Mouse (Mus musculus): ENCODE results near the gene Kcnh1. TPM values are rescaled to one million over a fixed set of nuclear protein-coding genes. Genes with fewer than 3 reads are reported as not detected.

Kcnh1 gene
- polyA plus RNA-seq, 2 experiments from 2014 or later: 0.19 TPM; not detected in 1

DNA sequence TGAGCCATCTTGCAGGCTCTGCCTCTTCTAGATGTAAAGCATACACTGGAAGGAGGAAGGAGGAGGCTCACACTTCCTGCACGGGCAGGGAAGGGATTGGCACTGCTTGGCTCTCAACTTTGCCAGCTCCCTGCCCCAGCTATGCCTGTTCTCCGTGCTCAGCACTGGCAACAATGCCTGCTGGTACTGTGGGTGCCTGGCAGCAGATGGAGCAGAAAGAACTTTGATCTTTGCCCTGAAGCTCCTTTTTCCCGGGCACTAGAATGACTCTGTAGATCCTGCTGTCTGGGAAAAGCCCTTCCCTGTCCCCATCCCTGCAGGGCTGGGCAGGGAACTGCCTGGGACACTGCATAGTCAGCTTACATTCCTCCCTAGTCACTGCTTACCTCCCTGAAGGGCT is 225.2 kb downstream of the Kcnh1 start:
- ATAC-seq: no peak

DNA sequence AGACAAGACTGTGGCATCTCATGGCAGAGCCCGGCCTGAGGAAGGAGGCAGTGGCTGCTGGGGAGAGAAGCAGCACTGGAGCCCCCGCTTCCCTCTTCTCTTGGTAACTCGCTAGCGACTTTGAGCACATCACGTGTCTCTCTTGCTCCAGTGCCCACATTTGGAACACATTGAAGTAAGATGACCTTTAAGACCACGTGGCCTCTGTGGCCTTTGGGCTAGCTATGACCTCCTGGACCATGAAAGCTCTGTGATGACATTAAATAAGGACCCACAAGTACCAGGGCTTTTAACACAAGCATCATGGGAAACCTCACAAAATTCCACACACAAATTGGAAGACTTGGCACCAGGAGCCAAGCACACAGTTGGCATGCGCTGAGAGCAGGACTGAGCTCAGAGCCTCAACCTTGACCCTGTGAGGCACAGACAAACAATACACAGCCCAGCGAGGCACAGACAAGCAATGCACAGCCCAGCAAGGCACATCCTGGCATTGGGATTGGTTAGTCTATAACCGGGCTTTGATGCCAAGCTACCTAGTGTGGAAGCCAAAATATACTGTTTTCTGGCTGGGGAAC is 225.8 kb downstream of the Kcnh1 start:
- ATAC-seq: no peak

DNA sequence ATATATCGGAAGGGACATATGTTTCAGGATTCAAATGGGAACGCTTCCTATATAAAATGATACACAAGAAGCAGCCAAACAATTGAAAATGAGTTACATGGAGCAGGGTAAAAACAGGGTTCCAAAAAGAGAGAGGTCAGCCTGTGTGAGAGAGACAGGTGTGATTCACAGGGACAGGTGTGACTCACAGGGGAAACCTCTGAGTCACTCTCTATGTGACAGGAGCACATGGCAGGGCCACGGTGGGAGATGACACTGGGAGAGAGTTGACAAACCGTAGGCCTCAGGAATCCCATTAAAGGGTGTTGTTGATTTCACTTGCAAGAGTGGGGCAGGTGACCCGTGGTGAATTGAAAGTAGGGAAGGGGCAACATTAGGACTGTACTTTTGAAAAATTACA is 228.6 kb downstream of the Kcnh1 start:
- ATAC-seq: no peak

DNA sequence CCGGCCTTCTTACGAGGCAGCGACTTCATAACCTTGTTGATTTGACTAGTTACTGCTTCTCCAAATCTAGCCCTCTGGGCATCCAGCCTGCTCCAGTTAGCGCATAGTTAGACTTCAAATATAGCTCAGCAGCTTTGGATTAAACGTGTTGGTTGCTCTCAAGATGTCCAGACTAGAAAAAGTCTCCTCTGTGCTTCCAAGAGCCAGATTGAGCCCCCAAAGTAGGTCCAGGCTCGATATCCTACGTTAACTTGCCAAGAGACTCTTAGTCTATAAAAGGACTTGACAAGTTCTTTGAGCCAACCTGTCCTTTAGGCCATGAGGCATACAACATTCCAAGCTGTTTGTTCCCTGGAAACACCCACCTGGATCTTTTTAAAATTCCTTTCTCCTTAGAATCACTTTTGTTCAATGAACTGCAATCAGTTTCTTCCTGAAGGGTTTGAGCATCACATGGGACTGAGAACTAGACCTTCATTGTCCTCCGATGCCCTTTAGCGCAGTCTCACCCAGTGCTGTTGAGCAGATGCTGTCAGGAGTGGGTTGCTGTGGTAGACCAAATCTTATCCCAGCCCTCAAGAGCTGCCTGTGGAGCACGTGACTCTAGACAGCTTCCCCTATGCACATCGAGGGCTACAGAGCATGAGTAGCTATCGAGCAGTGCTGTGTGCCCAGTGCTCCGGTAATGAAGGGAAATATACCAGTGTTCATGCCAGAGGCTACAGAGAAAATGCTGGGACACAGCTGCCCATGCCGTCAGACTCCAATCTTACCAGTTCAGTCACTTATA is 231.0 kb downstream of the Kcnh1 start:
- ATAC-seq: no peak

DNA sequence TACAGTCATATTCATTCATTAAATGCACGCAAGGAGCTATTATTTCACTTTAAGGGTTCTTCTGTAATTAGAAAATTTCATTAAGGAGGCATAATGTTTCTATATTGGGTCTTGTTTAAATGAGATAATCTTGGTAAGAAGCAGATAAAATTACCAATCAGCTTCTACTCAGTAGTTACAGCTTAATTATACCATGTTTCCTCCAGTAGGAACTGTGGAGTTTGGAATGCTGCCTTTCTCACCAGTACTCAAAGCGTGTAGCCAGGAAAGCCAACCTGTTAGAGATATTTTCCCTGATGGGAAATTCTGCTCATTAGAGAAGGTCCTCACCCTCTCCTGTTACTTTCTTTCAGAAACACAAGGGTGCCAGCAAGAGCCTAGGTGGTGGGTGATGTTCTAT is 240.8 kb downstream of the Kcnh1 start:
- ATAC-seq: no peak

DNA sequence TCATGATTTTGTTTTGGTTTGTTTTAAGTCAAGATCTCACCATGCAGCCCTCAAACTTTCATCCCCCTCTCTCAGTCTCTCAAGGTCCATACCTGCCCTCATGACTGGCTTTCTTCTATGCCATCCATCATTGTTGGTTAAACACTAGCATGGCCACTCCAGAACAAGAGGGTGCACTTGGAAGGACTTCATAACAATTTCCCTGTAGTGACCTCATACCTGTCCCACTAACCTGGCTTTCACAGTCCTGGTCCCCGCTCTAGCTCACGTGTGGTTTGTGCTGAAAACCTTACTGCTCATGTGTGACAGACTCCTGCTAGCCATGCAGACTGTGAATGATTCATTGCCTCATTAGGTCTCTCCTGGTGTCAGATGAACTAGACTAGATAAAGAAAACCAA is 244.9 kb downstream of the Kcnh1 start:
- ATAC-seq: no peak

DNA sequence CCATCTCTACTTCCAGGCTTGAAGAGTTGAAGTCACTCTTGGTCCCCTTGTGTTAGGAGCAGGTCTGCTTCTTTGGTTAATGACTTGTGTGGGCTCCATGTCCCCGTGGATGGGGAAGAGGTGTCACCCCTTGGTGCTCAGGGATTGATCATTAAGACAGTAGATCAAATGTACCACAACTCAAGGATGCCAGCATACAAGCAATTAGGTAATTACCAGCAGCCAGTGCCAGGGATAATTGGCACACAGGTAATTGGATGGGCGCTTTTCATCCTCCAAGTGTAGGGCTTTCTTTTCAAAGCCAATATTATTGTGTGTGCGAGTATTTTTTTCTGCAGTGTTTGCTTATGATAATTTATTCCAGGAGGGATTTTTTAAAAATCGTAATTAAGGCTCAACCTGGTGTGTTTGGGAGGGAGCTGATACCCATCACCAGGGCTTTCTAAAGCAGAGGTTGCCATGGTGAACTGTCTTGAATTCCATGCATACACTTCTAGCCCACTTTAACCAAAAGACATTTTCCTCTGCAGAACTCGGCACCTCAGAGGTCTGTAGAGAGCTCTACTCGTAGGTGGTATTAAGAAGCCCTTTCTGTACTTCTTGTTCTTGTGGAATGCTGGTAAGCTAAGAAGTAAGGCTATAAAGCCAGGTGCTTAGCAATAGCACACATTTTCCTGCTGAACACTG is 248.7 kb downstream of the Kcnh1 start:
- no peak for ATAC-seq

DNA sequence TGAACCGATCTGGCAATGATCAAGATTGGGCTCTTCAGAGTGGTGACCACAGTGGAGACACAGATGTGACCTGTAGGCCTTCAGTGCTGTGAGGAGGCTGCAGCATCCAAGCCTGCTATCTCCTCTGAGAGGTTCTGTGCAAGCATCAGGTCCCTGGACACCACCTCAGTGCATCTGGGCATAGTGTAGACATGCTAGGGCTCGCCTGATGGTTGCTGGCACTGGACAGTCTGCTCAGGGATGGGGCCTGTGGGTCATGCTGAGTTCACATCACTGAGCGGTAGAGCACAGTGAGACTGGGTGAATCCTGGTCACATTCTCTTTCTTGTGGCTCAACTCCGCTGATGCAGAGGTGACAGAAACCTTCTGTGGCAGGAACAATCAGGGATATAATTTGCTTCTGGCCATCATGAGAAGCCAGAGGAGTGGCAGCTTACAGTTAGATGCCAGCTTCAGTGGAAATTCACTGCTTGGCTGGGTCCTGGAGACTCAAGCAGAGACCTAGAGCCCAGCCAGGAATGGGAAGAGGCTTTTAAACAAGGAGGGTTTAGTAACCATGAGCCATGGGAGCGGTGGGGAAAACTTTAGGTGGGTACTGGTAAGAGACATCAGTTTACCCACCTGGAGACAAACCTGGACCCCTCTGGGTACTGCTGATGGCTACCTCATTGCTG is 252.3 kb downstream of the Kcnh1 start:
- no peak for ATAC-seq

DNA sequence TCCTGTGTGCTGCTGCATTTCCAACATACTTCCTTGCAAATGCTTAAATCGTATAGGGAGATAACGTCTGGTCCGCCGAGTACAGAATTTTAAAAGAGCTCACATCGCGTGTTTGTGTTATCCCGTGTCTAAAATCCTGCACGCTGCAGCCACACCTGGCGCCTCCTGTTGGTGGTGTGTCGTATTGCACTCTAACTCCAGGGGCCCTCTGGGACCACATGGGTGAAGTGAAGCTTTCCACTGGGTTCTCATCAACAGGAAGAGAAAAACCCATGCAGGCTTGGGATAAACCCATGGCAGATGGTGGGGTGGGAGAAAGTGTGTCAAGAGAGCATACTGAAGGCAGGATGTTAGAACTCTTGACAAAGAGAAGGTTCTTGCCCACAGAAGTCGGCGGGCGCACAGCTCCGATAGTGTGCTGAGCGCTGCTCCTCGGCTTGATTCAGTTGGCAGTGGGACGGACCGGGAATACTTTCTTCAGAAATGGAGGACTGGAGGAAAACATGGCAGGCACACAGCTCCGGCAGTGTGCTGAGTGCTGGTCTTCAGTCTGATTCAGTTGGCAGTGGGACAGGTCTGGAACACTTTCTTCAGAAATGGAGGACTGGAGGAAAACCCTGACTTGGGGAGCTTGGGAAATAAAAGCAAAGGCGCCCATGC is 253.6 kb downstream of the Kcnh1 start:
- ATAC-seq: no peak

DNA sequence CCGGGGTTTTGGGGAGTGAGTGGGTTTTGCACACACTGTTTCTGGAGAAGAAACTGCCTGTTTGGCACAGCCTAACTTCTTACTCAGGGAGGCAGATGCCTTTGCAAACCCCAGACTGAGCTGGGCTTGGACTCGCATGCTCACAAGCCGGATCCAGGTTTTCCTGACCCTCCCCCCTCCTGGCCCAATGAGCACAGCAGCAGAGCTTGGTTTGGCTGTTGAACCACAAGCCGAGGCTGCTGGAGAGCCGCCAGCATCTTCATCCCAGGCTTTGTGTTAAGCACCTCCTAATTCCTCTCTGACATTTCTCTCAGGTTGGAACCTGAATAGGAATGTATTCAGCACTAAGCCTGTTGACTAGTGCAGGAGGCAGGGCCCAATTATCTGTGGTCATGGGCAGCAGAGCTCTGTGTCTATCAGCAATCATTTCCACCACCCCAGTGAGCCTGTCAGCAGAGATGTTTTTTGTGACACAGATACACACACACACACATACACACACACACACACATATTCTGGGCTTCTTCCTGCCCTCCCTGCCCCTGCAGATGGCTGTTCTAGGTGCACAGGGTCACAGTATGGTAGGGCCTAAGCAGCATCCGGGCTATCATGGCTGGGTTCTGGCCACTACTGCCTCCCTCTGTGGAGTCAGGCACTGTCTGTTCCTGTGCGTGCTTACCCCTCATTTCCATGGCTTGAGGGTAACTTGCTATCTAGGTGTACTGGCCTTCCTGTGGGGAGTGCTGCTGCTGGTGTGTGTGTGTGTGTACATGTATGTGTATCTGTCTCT is 254.3 kb downstream of the Kcnh1 start:
- ATAC-seq: no peak

DNA sequence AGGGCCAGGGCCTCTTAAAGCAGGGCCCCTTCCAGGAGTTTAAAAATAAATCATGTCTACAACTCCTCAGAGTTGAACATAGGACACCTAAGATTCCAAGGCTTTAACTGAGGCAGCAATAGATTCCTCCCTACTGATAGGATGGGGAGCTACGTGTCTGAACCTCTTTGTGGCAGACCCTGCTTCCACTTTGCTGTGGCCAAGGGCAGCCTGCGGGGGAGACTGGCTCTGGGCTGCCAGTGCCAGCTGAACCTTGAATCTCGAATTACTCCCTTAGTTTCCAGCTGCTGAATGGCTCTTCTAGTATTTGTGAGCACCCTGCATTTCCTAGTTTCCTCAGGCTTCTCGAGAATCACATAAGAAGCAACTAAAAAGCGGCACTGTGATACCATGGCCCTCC is 255.6 kb downstream of the Kcnh1 start:
- ATAC-seq: no peak

DNA sequence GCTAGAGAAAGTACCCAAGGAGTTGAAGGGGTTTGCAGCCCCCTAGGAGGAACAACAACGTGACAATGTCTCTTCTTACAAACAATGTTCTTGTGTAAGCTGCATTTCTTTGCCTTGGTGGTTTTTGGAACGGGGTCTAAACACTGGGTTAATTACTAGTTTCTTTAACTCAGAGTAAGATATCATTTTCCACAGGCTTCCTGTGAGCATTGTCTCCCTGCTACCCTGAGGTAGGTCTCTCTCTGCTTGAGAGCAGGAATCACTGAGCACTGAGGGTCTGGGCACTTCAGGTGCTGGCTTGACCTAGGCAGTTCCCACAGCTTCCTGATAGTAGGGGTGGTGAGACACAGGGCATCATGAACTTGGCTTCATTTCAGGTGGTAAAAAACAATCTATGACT is 257.1 kb downstream of the Kcnh1 start:
- ATAC-seq: no peak

DNA sequence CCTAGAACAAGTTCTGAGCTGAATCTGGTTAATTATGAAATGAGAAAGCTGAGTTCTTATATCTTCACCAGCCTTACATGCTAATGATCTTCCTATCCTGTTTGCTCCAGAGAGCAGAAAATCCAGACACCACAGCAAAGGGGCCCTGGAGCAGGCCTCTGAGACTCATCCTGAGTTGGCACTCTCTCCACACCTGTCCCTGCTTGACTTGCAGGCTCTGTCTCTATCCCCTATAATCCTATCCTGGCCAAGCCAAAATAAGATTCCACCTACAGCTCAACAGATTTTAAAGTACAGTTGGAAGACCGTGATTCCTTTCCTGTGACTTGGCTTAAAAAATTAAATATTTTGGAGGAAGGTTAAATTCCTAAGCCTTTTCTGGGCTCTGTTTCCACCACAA is 257.9 kb downstream of the Kcnh1 start:
- no peak for ATAC-seq

DNA sequence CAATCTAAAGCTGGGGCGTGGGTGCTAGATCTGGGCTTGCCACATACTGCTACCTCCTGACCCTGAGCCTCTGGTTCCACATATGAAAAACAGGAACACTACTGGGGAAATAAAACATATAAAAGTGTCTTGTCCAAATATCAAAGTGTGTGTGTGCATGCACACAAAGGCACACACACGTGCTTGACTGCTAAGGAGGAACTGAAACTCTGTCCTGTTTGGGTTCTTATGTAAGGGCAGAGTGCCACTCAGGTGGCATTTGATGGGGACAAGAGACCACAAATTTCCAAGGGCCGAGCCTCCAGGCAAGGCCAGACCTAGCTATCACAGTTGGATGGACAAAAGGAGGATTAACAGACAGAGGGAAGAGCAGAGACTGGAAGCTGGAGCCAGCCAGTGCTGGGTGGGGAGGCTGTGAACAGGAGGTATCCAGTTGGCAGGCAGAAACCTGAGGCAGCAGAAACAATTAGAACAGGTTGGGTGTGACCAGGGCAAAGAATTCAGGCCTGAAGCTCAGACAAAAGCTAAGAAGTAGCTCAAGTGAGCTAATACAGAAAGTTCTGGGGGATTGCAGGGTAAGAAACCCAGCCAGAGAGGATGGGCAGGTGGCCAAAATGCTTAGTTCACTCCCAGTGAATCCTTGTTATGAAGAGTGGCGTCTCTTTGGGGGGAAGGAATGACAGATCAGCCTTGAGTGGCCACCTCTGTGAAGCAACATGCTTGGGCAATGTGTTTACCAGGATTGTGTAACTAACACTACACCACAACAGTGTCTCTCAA is 259.2 kb downstream of the Kcnh1 start:
- no peak for ATAC-seq

DNA sequence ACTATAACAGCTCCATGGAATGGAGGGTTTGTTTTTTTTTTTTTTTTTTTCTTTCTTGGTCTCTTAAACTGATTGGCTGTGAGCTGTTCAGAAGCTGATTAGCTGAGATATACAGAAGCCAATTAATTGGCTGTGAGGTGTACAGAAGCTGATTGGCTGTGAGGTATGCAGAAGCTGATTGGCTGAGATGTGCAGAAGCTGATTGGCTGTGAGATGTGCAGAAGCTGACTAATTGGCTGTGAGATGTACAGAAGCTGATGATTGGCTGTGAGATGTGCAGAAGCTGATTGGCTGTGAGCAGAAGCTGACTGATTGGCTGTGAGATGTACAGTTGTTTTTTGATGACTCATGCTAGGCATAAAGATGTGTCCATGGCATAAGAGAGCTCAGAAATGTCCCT is 259.9 kb downstream of the Kcnh1 start:
- no peak for ATAC-seq

DNA sequence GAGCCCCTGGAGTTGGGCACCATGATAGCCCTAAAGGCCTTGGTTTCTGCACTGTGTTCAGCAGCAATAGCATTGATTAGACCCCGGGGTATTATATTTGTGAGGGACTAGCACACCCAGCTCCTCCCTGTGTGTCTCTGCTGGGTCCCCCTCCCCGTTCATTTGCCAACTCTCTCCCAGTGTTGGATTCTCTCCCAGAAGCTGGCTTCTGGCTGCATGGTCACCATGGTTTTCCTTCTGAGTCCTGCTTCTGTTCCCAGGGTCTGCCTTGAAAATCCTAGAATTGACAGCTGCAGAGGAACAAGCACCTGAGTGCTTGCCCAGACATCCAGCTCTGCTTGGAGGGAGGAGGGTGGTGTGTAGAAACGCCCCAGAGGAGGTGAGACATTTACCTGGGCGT is 261.1 kb downstream of the Kcnh1 start:
- ATAC-seq: no peak

DNA sequence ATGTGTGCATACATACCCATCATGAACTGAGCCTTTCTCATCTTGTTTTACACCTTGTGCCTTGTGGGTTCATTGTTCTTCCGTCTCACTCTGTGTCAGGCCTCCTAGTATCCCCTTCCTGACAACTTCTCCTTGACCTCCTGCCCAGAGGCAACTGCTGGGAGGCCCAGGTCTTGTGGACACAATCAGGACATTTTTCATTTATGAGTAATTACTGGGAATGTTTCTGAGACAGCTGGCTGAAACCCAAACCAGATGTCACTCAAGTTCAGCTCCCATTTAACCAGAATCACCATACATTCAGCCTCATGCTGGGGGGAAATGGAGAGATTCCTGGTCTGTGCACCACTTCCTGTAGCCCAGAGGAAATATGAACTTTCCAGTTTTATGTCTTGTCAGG is 263.9 kb downstream of the Kcnh1 start:
- ATAC-seq: no peak

DNA sequence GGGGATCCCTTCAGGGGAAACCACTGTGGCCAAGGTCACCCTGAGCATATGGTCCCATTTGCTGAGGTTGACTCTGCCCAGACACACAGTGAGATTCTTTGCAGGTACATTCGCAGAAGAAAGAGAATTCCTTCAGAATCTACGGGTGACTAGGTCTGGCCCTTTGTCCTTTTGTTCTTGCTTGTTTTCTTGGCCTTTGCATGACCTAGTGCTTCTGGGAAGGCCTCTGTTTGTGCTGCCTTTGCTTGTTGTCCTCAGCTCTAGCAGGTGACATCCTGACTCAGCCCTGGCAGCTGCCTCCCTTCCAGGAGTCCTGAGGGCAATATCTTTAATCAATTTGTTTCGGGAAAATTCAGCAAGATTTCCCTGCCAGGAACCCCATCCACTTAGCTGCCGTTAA is 264.4 kb downstream of the Kcnh1 start:
- no peak for ATAC-seq

DNA sequence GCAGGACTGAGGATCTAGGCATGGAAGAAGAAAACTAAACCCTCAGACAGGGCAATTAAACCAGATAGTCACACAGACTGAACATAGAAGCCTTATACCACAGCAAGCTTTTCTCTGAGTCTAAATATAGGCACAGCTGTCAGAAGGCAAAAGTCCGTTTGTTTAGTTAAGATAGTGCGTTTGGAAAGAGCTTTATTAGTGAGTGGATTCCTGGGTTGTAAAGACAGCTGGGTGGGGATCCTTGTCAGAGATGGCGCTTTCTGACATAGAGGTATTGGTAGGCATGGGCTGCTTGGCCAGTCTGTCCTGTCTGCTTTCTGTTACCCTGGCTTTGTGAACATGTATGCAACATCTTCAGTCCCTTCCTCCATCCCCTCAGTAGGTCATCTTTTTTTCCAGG is 266.5 kb downstream of the Kcnh1 start:
- ATAC-seq: no peak

DNA sequence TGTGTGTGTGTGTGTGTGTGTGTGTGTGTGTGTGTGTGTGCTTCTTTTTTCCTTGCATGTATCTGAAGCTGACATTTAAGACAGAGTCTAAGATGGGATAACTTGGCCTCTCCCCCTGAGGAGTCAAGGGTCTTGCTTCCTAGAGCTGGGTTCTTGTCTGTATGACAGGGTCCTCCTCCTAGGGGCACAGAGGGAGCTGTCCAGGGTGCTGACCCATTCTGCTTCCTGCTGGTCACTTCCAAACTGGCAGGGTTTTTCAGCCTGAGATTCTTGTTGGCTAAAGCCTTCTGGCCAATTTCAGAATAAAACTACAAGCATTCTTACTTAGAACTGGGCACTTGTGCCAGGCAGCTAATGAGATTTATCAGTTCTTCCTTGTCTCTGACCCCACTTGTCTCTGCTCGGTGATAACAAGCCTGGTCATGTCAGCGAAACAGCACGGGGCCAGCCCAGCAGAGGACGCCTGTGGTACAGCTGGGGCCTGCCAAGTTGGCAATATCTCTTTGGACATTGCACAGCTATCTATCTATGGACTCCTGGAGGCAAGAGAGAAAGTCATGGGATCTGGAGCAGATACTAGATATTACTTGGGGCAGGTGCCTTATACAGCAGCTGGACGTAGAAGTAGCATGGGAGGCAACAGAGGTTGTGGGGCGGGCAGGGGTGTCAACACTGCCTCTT is 267.1 kb downstream of the Kcnh1 start:
- no peak for ATAC-seq

DNA sequence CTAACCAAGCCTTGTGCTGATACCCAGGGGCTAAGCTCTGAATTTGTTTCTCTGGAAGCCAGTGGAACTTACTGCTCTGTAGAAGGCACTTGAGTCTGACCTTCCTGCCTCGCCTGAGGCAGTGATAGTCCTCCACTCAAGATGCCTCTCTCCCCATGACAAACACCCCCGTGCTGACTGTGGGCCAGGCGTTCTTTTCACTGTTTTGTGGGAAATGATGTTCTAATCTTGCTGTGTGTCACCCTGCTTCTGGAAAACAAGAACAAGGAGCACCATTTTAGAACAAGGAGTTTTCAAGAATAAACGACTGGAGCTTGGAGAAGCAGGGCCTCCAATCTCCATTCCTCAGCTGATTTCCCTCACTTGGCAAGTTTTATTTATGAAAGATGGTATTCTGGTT is 273.2 kb downstream of the Kcnh1 start:
- ATAC-seq: no peak

All from activated CD4-positive, CD25-positive, alpha-beta regulatory T cell, adult 4 months (primary cell).